Mouse (Mus musculus) thymus, adult 2 months (tissue): ENCODE measurements at regions not wholly inside any gene's neighbourhood (a gene's known extent, or its start where the extent isn't known, plus 50 kb on each side); places are given as distances from the start of the nearest gene placed in this dataset.

Experiments used
- CTCF ChIP-seq: fragments of 200-500 bp; IDR thresholded peaks from 2 replicates; pipeline ENCODE4 v1.5.1; 2012; ENCODE audit warnings: mild to moderate bottlenecking, control low read depth, low read length, moderate library complexity, borderline replicate concordance; ENCODE audit not compliant: control insufficient read depth, poor library complexity, insufficient read depth; ENCODE audit errors: extremely low read depth
- POLR2A ChIP-seq: fragments of 200-500 bp; IDR thresholded peaks from 2 replicates; pipeline ENCODE4 v1.6.1; 2012; ENCODE audit warnings: mild to moderate bottlenecking, low read length, control low read depth, moderate library complexity; ENCODE audit not compliant: control insufficient read depth, poor library complexity, insufficient read depth; ENCODE audit errors: extremely low read depth

- no peak for TF ChIP-seq POLR2A
- no peak for TF ChIP-seq CTCF
Observed at GRCm38 (mm10) chr1:79917426-79918150, 56.6 kb upstream of the Serpine2 start.
